ENCODE assay signal across 8 mouse cellular contexts in the genomic region with DNA sequence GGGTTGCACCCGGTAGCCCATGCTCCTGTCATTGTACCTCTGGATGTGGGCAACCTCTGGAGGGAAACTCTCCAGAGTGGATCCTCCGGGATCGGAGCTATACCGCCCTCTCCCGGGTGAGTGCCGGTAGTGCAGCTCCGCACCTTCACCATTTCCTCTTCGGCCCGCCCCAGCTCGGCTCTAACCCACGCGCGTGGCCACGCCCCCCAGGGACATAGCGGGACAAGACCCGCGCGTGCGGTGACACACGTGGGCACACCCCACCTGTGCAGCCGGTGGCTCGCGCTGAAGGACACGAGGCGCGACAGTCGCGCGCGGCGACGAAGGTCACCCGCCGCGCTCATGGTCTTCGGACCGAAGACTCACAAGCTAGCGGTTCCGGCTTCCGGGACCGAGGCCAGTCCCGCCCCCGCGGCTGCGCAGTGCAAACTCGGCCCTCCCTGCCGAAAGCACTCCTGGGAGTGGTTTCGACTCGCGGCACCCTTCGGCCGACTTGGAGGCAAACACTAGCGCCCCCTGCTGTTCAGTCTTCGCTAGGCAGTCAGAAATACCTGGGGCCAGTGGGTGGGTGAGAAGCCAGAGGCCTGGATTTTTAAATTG. TPM values are rescaled to one million over a fixed set of nuclear protein-coding genes. Genes with fewer than 3 reads are reported as not detected.
A peak's percentile ranks its signal among the peaks of the same experiment; 100 is the strongest.
DNase-seq lines count a peak whose midpoint lies in the region; ATAC-seq and TF ChIP-seq lines count a peak whose summit lies in the region.

Pts (minus strand) TSS at position 432 of the 600 bp plus-strand sequence.

- CTCF ChIA-PET in Patski (lab: Charles Lee): interaction anchor here (0.8 to 3.5 kb wide), 32 partner anchors 8 to 1058 kb away, joined by 3 to 69 read pairs (median 6); partner anchors contain the start of genes Plet1, Sdhd and Timm8b

- peak; percentile 93 for ATAC-seq in Patski
- peak; percentile 98 for ATAC-seq in hindbrain, embryonic 14.5 days (ENCODE audit: low FRiP score)

- POLR2A ChIA-PET in Patski (lab: Charles Lee): interaction anchor here (1.0 to 1.6 kb wide), 5 partner anchors 63 to 85 kb away, joined by 3 to 4 read pairs (median 3); no protein-coding TSS in a partner anchor

- peak within 1 kb of the TSS; percentile 65 for H3K4me3 ChIP-seq in hindbrain, embryonic 14.5 days (replicated peaks; ENCODE audit: low read length)

- peak within 1 kb of the TSS; percentile 82 for H3K27ac ChIP-seq in hindbrain, embryonic 14.5 days

- no peaks in the 10 kb centered on the region for H3K36me3 ChIP-seq in hindbrain, embryonic 14.5 days (replicated peaks; ENCODE audit: control insufficient read depth, insufficient read depth)

- under 1% methylated on average over 54 of the region's 54 CpGs for WGBS in hindbrain, embryonic 14.5 days

- TF ChIP-seq CTCF in Patski (IDR thresholded peaks at IDR 0.05): peak; percentile 99

- in situ Hi-C loops in Patski (cut with MboI; ENCODE audit: low pct_unique_long_range_greater_than_20kb): loop anchor here (5.0 to 10.0 kb wide), 3 partner anchors 71 to 1036 kb away; no protein-coding TSS in a partner anchor

- H3K27me3 ChIP-seq in Patski: no peaks in the 10 kb centered on the region
- no peaks in the 10 kb centered on the region for H3K27me3 ChIP-seq in hindbrain, embryonic 14.5 days (ENCODE audit: control insufficient read depth, insufficient read depth, low read length)

- H3K4me2 ChIP-seq in hindbrain, embryonic 14.5 days (replicated peaks): peak within 1 kb of the TSS; percentile 58

- peak within 1 kb of the TSS; percentile 71 for H3K9ac ChIP-seq in hindbrain, embryonic 14.5 days

- peaks cover 7% of the 10 kb centered on the region for H3K4me1 ChIP-seq in hindbrain, embryonic 14.5 days (replicated peaks; ENCODE audit: control insufficient read depth, insufficient read depth, low read length)

- no peaks in the 10 kb centered on the region for H3K9me3 ChIP-seq in hindbrain, embryonic 14.5 days (ENCODE audit: control insufficient read depth, low read length)

- peak; percentile 76 for DNase-seq in Patski (ENCODE audit: low read depth, low spot score)
- peak; percentile 98 to 99 for DNase-seq in cerebellum, postnatal 14 days
- peak; percentile 94 to 97 for DNase-seq in frontal cortex, postnatal 25 days (ENCODE audit: low spot score in 2 of 2)
- peak; percentile 98 for DNase-seq in hindbrain, embryonic 14.5 days (ENCODE audit: low spot score)
- peak; percentile 94 to 96 for DNase-seq in layer of hippocampus, postnatal 36 days
- peak; percentile 97 for DNase-seq in lung, postnatal 36 days
- peak; percentile 99 for DNase-seq in retina, postnatal 1 day
- DNase-seq in urinary bladder, adult 18-20 months (ENCODE audit: low spot score in 2 of 2): peak; percentile 95 to 98

RNA-seq across cellular contexts. Expression of gene Pts, which starts in this region (rescaled TPM):
- polyA plus RNA-seq in Patski (2021): 65.9 TPM
- polyA plus RNA-seq in hindbrain, embryonic 14.5 days (2014; fragmentation: Nextera tagmentation; extraction: Ambion mirVana): 96.7 and 120 TPM in 2 replicates
- 10 to 100 TPM; 34.4 to 39.3 TPM for total RNA-seq in layer of hippocampus, postnatal 36 days (2021)

Comparison
In these comparisons a context has a peak if more than half of its experiments do, and no peak if none do; other contexts are left out.
1. Peak in every context shown above with its lines: DNase-seq, ATAC-seq, H3K4me3 ChIP-seq and H3K27ac ChIP-seq.